8 mouse cellular contexts compared by ENCODE assay signal in the genomic region with DNA sequence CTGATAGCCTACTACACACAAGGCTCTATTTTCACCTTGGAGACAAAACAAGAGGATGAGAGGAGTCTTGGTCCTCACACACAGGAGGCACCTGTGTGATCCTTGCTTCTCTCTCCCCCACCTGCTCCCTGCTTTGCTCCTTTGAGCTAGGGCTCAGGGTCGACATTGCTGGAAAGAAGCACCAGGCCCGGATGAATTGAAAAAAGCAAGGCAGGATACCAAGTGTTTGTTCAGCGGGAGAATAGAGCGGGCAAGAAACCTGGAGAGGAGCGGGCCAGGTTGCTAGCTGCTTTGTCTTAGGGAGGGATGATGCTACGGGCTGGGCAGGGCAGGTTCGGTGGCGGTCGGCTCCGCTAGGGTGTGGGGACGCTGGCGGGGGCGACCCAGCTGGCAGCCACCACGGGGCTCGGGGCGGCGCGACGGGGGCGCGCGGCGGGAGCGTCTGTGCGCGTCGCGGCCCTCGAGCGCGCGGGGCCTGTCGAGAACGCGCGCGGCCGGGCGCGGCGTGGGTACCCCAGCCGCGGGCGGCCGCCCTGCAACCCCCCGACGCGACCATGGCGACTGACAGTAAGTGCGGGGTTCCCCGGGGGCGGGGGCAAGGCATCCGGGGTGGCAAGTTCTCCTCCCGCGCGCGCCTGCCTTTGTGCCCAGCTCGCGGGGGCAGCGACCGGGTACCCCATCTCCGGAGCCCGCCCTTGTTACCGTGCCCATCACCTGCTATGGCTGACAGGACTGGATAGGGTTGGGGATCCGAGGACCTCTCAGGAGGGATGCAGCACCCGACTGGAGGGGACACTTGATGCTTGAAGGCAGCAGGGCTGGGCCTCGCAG. TPM values are rescaled to one million over a fixed set of nuclear protein-coding genes. Genes with fewer than 3 reads are reported as not detected.
A peak's percentile ranks its signal among the peaks of the same experiment; 100 is the strongest.
DNase-seq lines count a peak whose midpoint lies in the region; ATAC-seq and TF ChIP-seq lines count a peak whose summit lies in the region.
"Had no signal": no experiment of that assay in that cellular context is flagged by ENCODE, and none has a peak within 500 bp of the region (broad histone marks: within the 10 kb centered on the region; RNA-seq: fewer than 3 reads in every experiment).

A gene (plus strand): TSS at position 365 of the 831 bp plus-strand sequence.

- H3K9me3 ChIP-seq in megakaryocyte, embryonic 14.5 days = peaks cover 13% of the 10 kb centered on the region
- H3K9me3 ChIP-seq in embryonic facial prominence, embryonic 14.5 days (ENCODE audit: control insufficient read depth, low read length) = no peaks in the 10 kb centered on the region
- H3K9me3 ChIP-seq in intestine, embryonic 16.5 days (ENCODE audit: control insufficient read depth, low read length) = no peaks in the 10 kb centered on the region
- no peaks in the 10 kb centered on the region for H3K9me3 ChIP-seq in stomach, postnatal 0 days (ENCODE audit: control insufficient read depth, low read length)

- no peak within 1 kb of the TSS for H3K27ac ChIP-seq in embryonic facial prominence, embryonic 14.5 days (replicated peaks; ENCODE audit: low read depth, low read length)
- no peak within 1 kb of the TSS for H3K27ac ChIP-seq in intestine, embryonic 16.5 days (ENCODE audit: low read length)
- H3K27ac ChIP-seq in stomach, postnatal 0 days (replicated peaks) = no peak within 1 kb of the TSS

- TF ChIP-seq EP300 in stomach, postnatal 0 days (optimal IDR thresholded peaks at IDR 0.05) = no peak

- H3K27me3 ChIP-seq in megakaryocyte, embryonic 14.5 days (replicated peaks) = peaks cover 61% of the 10 kb centered on the region
- H3K27me3 ChIP-seq in embryonic facial prominence, embryonic 14.5 days (replicated peaks; ENCODE audit: control insufficient read depth, insufficient read depth, low read length) = peaks cover 14% of the 10 kb centered on the region
- peaks cover 22% of the 10 kb centered on the region for H3K27me3 ChIP-seq in intestine, embryonic 16.5 days (replicated peaks; ENCODE audit: control insufficient read depth, insufficient read depth, low read length)
- no peaks in the 10 kb centered on the region for H3K27me3 ChIP-seq in stomach, postnatal 0 days (ENCODE audit: control insufficient read depth, insufficient read depth, low read length)

- H3K36me3 ChIP-seq in megakaryocyte, embryonic 14.5 days (replicated peaks; ENCODE audit: low read length) = no peaks in the 10 kb centered on the region
- no peaks in the 10 kb centered on the region for H3K36me3 ChIP-seq in embryonic facial prominence, embryonic 14.5 days (ENCODE audit: control insufficient read depth, insufficient read depth, low read length)
- H3K36me3 ChIP-seq in intestine, embryonic 16.5 days (ENCODE audit: control insufficient read depth, insufficient read depth, low read length) = no peaks in the 10 kb centered on the region
- no peaks in the 10 kb centered on the region for H3K36me3 ChIP-seq in stomach, postnatal 0 days (ENCODE audit: control insufficient read depth, insufficient read depth, low read length)

- peak within 1 kb of the TSS; percentile 89 for H3K4me3 ChIP-seq in megakaryocyte, embryonic 14.5 days (replicated peaks)
- peak within 1 kb of the TSS; percentile 66 for H3K4me3 ChIP-seq in embryonic facial prominence, embryonic 14.5 days (ENCODE audit: low read depth, low read length)
- peak within 1 kb of the TSS; percentile 58 for H3K4me3 ChIP-seq in intestine, embryonic 16.5 days (ENCODE audit: low read length)
- H3K4me3 ChIP-seq in stomach, postnatal 0 days (ENCODE audit: low read depth, low read length) = peak within 1 kb of the TSS; percentile 45

- H3K9ac ChIP-seq in embryonic facial prominence, embryonic 14.5 days (ENCODE audit: low read depth, low read length) = peak within 1 kb of the TSS; percentile 81
- peak within 1 kb of the TSS; percentile 65 for H3K9ac ChIP-seq in intestine, embryonic 16.5 days (ENCODE audit: low read depth, low read length)
- H3K9ac ChIP-seq in stomach, postnatal 0 days (ENCODE audit: low read length) = peak within 1 kb of the TSS; percentile 48

- H3K4me2 ChIP-seq in embryonic facial prominence, embryonic 14.5 days (ENCODE audit: low read depth, low read length) = peak within 1 kb of the TSS; percentile 86
- H3K4me2 ChIP-seq in intestine, embryonic 16.5 days (ENCODE audit: low read depth, low read length) = peak within 1 kb of the TSS; percentile 93
- H3K4me2 ChIP-seq in stomach, postnatal 0 days (replicated peaks; ENCODE audit: low read depth) = peak within 1 kb of the TSS; percentile 75

- WGBS in embryonic facial prominence, embryonic 14.5 days = 2% methylated on average over 18 of the region's 67 CpGs
- WGBS in intestine, embryonic 16.5 days = 1% methylated on average over 41 of the region's 67 CpGs
- WGBS in stomach, postnatal 0 days = 2% methylated on average over 65 of the region's 67 CpGs

- peaks cover 12% of the 10 kb centered on the region for H3K4me1 ChIP-seq in megakaryocyte, embryonic 14.5 days
- H3K4me1 ChIP-seq in embryonic facial prominence, embryonic 14.5 days (ENCODE audit: control insufficient read depth, insufficient read depth, low read length) = 0 out of 2 replicates have a peak, but pooled peaks cover 3% of the 10 kb centered on the region
- H3K4me1 ChIP-seq in intestine, embryonic 16.5 days (ENCODE audit: control insufficient read depth, insufficient read depth, low read length) = no peaks in the 10 kb centered on the region; the same call in 1 of the 2 replicates
- H3K4me1 ChIP-seq in stomach, postnatal 0 days (replicated peaks; ENCODE audit: control insufficient read depth, insufficient read depth) = no peaks in the 10 kb centered on the region

- no peak for TF ChIP-seq CTCF in stomach, postnatal 0 days (IDR thresholded peaks at IDR 0.05; ENCODE audit: low read depth)

- ATAC-seq in megakaryocyte, adult 5-6 weeks (ENCODE audit: poor library complexity, severe bottlenecking) = no peak
- ATAC-seq in embryonic facial prominence, embryonic 14.5 days (ENCODE audit: low read depth) = peak; percentile 67
- peak; percentile 26; the same call in 1 of the 2 replicates for ATAC-seq in intestine, embryonic 16.5 days
- ATAC-seq in stomach, postnatal 0 days (ENCODE audit: low FRiP score, low TSS enrichment) = no peak

- no peak for DNase-seq in embryonic facial prominence, embryonic 14.5 days (ENCODE audit: low spot score)
- peak; percentile 25 for DNase-seq in mesoderm, embryonic 11.5 days (ENCODE audit: low read depth, low spot score)
- no peak for DNase-seq in stomach, postnatal 0 days (ENCODE audit: low spot score)
- DNase-seq in testis, postnatal 14 days (ENCODE audit: low spot score) = no peak

RNA-seq across cellular contexts. Expression of the gene that starts here (rescaled TPM):
- polyA plus RNA-seq in megakaryocyte, embryonic 14.5 days (2012; ENCODE audit: insufficient read depth, low replicate concordance) = 0.10 TPM in 1 of 2 replicates, not detected in the other
- total RNA-seq in megakaryocyte, adult 5-6 weeks (2015) = not detected in 2 replicates
- total RNA-seq in megakaryocyte, adult 5-6 weeks (2017) = not detected in 2 replicates
- 5.4 and 5.5 TPM in 2 replicates for polyA plus RNA-seq in embryonic facial prominence, embryonic 14.5 days (2014; fragmentation: Nextera tagmentation; extraction: Ambion mirVana)
- 0.82 and 1.1 TPM in 2 replicates for polyA plus RNA-seq in intestine, embryonic 16.5 days (2015; fragmentation: Nextera tagmentation; extraction: Ambion mirVana)
- 11.0 and 11.2 TPM in 2 replicates for polyA plus RNA-seq in stomach, postnatal 0 days (2015; fragmentation: Nextera tagmentation; extraction: Ambion mirVana)
- polyA plus RNA-seq: spleen, adult 2 months had no signal

Comparison
In these comparisons a context has a peak if more than half of its experiments do, and no peak if none do; other contexts are left out.
1. ATAC-seq: peak in embryonic facial prominence, embryonic 14.5 days (single experiment) and intestine, embryonic 16.5 days (single experiment); none in megakaryocyte, adult 5-6 weeks (single experiment) and stomach, postnatal 0 days (single experiment).
2. Peak in every context shown above with its lines, with median percentiles within 50 percentile points of each other: H3K4me3 ChIP-seq, H3K4me2 ChIP-seq and H3K9ac ChIP-seq.